Mouse (Mus musculus) E14TG2a.4 (cell line): Measurements from ENCODE around the gene Atrx.

ENCODE experiments used
- CTCF ChIP-seq: conservative IDR thresholded peaks from 2 replicates; pipeline ENCODE4 v1.5.1; 2014; ENCODE audit warnings: low read length
- POU5F1 ChIP-seq: IDR thresholded peaks from 2 replicates; pipeline ENCODE4 v1.6.1; 2014; ENCODE audit warnings: low read length, borderline replicate concordance

- TF ChIP-seq CTCF: no peak
- TF ChIP-seq POU5F1: no peak
Observed at GRCm38 (mm10) chrX:105901611-105902010, 27.6 kb downstream of the Atrx start.
